Mouse (Mus musculus): ENCODE measurements around the gene Insl5. TPM values are rescaled to one million over a fixed set of nuclear protein-coding genes. Genes with fewer than 3 reads are reported as not detected.
A peak's percentile ranks its signal among the peaks of the same experiment; 100 is the strongest.

Insl5 gene
- total and polyA plus RNA-seq, 2 experiments from 2014 or later, result 0.54 TPM; not detected in 1

- DNase-seq (ENCODE audit: low spot score), result no peak
- 93% methylated on average over 11 of the region's 11 CpGs for whole genome bisulfite sequencing
Measured at GRCm38 (mm10) chr4:103048046-103048445, 21.4 kb upstream of the Insl5 start.

GRCm38 (mm10) chr4:103042997-103043396, 16.4 kb upstream of the Insl5 start:
- Histone ChIP-seq H3K4me3 (ENCODE audit: low read depth, low read length) (no peak overlapping the region), H3K36me3 (ENCODE audit: insufficient read depth, low read length) (no peaks in the 10 kb centered on the region), H3K27me3 (ENCODE audit: insufficient read depth, low read length) (no peaks in the 10 kb centered on the region), H3K4me1 (ENCODE audit: insufficient read depth, low read length) (no peaks in the 10 kb centered on the region), H3K9me3 (ENCODE audit: low read length) (no peaks in the 10 kb centered on the region), H3K9ac (replicated peaks; ENCODE audit: low read length, poor library complexity, severe bottlenecking) (no peak overlapping the region), H3K4me2 (ENCODE audit: low read depth, low read length, poor library complexity, severe bottlenecking) (no peak overlapping the region), H3K27ac (ENCODE audit: low read depth, low read length) (no peak overlapping the region)
- DNase-seq (ENCODE audit: low spot score), result no peak
- 94% methylated on average over 11 of the region's 11 CpGs for WGBS
- peak; percentile 29 for TF ChIP-seq CTCF (IDR thresholded peaks at IDR 0.05)
- ATAC-seq (ENCODE audit: low FRiP score), result no peak

More at GRCm38 (mm10) chr4:103048046-103048445, 21.4 kb upstream of the Insl5 start:
- no peak for TF ChIP-seq CTCF (IDR thresholded peaks at IDR 0.05)
- no peaks in the 10 kb centered on the region for H3K36me3 ChIP-seq (ENCODE audit: insufficient read depth, low read length)
- no peaks in the 10 kb centered on the region for H3K27me3 ChIP-seq (ENCODE audit: insufficient read depth, low read length)
- 0 out of 2 replicates have a peak, but pooled peaks cover 3% of the 10 kb centered on the region for H3K9me3 ChIP-seq (ENCODE audit: low read length)
- no peak overlapping the region for H3K4me3 ChIP-seq (ENCODE audit: low read depth, low read length)
- no peak overlapping the region for H3K4me2 ChIP-seq (ENCODE audit: low read depth, low read length, poor library complexity, severe bottlenecking)
- H3K4me1 ChIP-seq (ENCODE audit: insufficient read depth, low read length), result no peaks in the 10 kb centered on the region
- H3K9ac ChIP-seq (replicated peaks; ENCODE audit: low read length, poor library complexity, severe bottlenecking), result no peak overlapping the region
- H3K27ac ChIP-seq (ENCODE audit: low read depth, low read length), result no peak overlapping the region
- no peak for ATAC-seq (ENCODE audit: low FRiP score)

- Histone ChIP-seq H3K9me3 (ENCODE audit: low read length) (no peaks in the 10 kb centered on the region), H3K27me3 (ENCODE audit: insufficient read depth, low read length) (no peaks in the 10 kb centered on the region), H3K4me2 (ENCODE audit: low read depth, low read length, poor library complexity, severe bottlenecking) (no peak overlapping the region), H3K27ac (ENCODE audit: low read depth, low read length) (no peak overlapping the region), H3K4me3 (ENCODE audit: low read depth, low read length) (no peak overlapping the region), H3K4me1 (ENCODE audit: insufficient read depth, low read length) (no peaks in the 10 kb centered on the region), H3K9ac (replicated peaks; ENCODE audit: low read length, poor library complexity, severe bottlenecking) (no peak overlapping the region), H3K36me3 (ENCODE audit: insufficient read depth, low read length) (no peaks in the 10 kb centered on the region)
- TF ChIP-seq CTCF (IDR thresholded peaks at IDR 0.05), result no peak
- ATAC-seq (ENCODE audit: low FRiP score) (no peak), DNase-seq (ENCODE audit: low spot score) (no peak)
- 77% methylated on average over 5 of the region's 5 CpGs for WGBS
Measured at GRCm38 (mm10) chr4:103039838-103040191, 13.2 kb upstream of the Insl5 start.

GRCm38 (mm10) chr4:103039103-103039837, 12.6 kb upstream of the Insl5 start:
- 87% methylated on average over 14 of the region's 14 CpGs for WGBS
- H3K27me3 ChIP-seq (ENCODE audit: insufficient read depth, low read length), result no peaks in the 10 kb centered on the region
- no peak overlapping the region for H3K4me3 ChIP-seq (ENCODE audit: low read depth, low read length)
- no peak overlapping the region for H3K27ac ChIP-seq (ENCODE audit: low read depth, low read length)
- ATAC-seq (ENCODE audit: low FRiP score) (no peak), DNase-seq (ENCODE audit: low spot score) (no peak)
- H3K4me2 ChIP-seq (ENCODE audit: low read depth, low read length, poor library complexity, severe bottlenecking), result no peak overlapping the region
- H3K9ac ChIP-seq (replicated peaks; ENCODE audit: low read length, poor library complexity, severe bottlenecking), result no peak overlapping the region
- no peaks in the 10 kb centered on the region for H3K9me3 ChIP-seq (ENCODE audit: low read length)
- H3K36me3 ChIP-seq (ENCODE audit: insufficient read depth, low read length), result no peaks in the 10 kb centered on the region
- no peak for TF ChIP-seq CTCF (IDR thresholded peaks at IDR 0.05)
- H3K4me1 ChIP-seq (ENCODE audit: insufficient read depth, low read length), result no peaks in the 10 kb centered on the region

- Histone ChIP-seq H3K4me1 (ENCODE audit: insufficient read depth, low read length) (no peaks in the 10 kb centered on the region), H3K4me3 (ENCODE audit: low read depth, low read length) (no peak overlapping the region), H3K4me2 (ENCODE audit: low read depth, low read length, poor library complexity, severe bottlenecking) (no peak overlapping the region), H3K9ac (replicated peaks; ENCODE audit: low read length, poor library complexity, severe bottlenecking) (no peak overlapping the region), H3K9me3 (ENCODE audit: low read length) (no peaks in the 10 kb centered on the region), H3K36me3 (ENCODE audit: insufficient read depth, low read length) (no peaks in the 10 kb centered on the region), H3K27me3 (ENCODE audit: insufficient read depth, low read length) (no peaks in the 10 kb centered on the region), H3K27ac (ENCODE audit: low read depth, low read length) (no peak overlapping the region)
- WGBS, result 84% methylated on average over 13 of the region's 13 CpGs
- no peak for TF ChIP-seq CTCF (IDR thresholded peaks at IDR 0.05)
- ATAC-seq (ENCODE audit: low FRiP score) (no peak), DNase-seq (ENCODE audit: low spot score) (no peak)
Measured at GRCm38 (mm10) chr4:103028177-103029088, 1.8 kb upstream of the Insl5 start.

- Histone ChIP-seq H3K9ac (replicated peaks; ENCODE audit: low read length, poor library complexity, severe bottlenecking) (no peak overlapping the region), H3K36me3 (ENCODE audit: insufficient read depth, low read length) (no peaks in the 10 kb centered on the region), H3K4me2 (ENCODE audit: low read depth, low read length, poor library complexity, severe bottlenecking) (no peak overlapping the region), H3K27me3 (ENCODE audit: insufficient read depth, low read length) (no peaks in the 10 kb centered on the region), H3K4me1 (ENCODE audit: insufficient read depth, low read length) (no peaks in the 10 kb centered on the region), H3K27ac (ENCODE audit: low read depth, low read length) (no peak overlapping the region), H3K4me3 (ENCODE audit: low read depth, low read length) (no peak overlapping the region), H3K9me3 (ENCODE audit: low read length) (no peaks in the 10 kb centered on the region)
- no peak for TF ChIP-seq CTCF (IDR thresholded peaks at IDR 0.05)
- no peak for ATAC-seq (ENCODE audit: low FRiP score)
- no peak for DNase-seq (ENCODE audit: low spot score)
- WGBS, result 89% methylated on average over 7 of the region's 7 CpGs
Measured at GRCm38 (mm10) chr4:103027745-103028144, 1.1 kb upstream of the Insl5 start.

Data from midbrain, postnatal 0 days (tissue).